Mouse (Mus musculus) naive thymus-derived CD4-positive, alpha-beta T cell, adult 5 months (primary cell): Measurements from ENCODE around the gene Klhl36. TPM values are rescaled to one million over a fixed set of nuclear protein-coding genes. Genes with fewer than 3 reads are reported as not detected.

Experiments
- polyA plus RNA-seq: library from polyadenylated mRNA; unstranded; fragments of 100-300 nt; shearing (Covaris generic); gene quantifications from one replicate; pipeline ENCODE4 v1.2.1, GENCODE M21; 2017

The Klhl36 gene
- polyA plus RNA-seq = 12.9 TPM

DNA sequence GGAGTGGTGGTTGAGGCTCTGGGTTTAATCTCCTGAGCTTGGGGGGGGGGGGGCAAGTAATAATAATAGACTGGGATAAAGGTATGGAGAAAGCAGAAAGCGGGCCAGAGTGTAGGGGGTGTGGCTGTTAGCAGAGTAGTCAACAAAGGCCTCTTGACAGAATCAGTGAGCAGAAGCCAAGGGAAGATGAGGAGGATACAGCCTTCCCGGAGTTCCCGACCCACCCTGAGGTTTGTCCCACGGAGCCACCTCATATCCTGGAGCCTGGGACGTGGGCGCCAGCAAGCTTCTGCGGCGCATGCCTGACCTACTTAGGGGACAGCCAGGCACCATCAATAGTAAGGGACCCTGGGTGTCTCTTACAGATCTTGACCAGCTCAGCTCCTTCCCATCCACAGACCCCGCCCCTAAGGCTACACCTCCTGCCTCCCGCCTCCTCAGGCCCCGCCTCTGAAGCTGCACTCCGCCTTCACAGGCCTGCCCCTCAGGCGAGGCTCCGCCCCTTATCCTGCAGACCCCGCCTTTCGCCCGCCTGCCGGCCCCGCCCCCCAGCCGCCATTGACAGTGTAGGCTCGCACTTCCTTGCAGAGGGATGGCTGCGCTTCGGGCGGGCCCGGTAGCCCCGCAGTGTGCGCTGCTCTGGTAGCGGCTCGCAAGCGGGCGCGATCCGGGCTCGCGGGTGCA is at the start of gene Klhl36:
Gene Klhl36, plus strand, starts transcription at position 561 of the 684 bp plus-strand sequence.

DNA sequence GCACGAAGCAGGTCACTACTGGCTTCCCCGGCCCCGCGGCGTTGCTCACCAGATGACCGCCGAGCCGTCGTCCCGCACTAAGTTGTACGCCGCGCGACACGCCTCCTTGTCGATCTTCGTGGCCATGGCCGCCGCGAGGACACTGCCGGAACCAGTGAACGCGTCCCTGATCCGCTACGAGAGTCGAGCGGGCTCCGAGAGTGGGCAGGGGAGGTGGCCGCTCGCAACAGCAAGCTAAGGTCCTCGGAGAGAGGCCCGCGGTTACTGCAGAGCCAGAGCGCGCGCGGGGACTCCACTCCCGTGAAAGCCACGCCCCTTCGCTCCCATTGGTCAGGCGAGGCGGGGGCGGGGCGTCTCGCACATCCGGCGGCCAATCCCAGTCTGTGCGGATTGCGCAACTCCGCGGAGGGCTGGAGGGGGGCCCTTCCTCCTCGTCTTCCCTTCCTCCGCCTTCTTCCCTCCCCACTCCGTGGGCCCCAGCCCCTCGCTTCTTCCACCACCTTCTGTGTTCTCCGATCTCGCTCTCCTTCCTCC is 21.7 kb upstream of the Klhl36 start, which contains the start of gene Cotl1:
Gene Cotl1, minus strand, starts transcription at position 270 of the 534 bp plus-strand sequence.

DNA sequence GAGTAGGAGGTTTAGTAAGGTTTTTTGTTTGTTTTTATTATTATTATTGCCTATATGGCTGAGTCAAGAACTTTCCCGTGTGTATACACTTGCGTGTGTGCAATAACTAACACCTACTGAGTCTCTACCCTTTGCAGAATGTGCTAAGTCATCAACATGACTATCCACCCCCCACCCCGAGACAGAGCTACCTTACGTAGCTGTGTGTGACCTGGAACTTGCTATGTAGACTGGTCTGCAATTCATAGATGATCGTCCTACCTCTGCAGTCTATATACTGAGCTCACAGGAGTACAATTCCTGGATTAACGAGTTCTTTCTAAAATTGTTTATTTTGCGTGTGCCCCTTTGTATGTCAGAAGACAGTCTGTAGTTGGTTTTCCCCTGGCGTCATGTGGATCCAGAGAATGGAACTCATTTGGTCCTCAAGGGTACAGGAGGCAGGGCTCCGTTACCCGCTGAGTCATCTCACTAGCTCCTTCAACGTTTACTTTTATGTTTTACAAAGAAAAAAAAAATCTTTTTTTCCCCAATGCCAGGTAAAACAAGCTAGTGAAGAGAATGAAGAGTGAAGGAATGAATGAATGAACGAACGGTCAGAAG is 48.0 kb downstream of the Klhl36 start, which contains the start of gene Usp10:
Gene Usp10, plus strand, starts transcription at position 417 of the 603 bp plus-strand sequence.

DNA sequence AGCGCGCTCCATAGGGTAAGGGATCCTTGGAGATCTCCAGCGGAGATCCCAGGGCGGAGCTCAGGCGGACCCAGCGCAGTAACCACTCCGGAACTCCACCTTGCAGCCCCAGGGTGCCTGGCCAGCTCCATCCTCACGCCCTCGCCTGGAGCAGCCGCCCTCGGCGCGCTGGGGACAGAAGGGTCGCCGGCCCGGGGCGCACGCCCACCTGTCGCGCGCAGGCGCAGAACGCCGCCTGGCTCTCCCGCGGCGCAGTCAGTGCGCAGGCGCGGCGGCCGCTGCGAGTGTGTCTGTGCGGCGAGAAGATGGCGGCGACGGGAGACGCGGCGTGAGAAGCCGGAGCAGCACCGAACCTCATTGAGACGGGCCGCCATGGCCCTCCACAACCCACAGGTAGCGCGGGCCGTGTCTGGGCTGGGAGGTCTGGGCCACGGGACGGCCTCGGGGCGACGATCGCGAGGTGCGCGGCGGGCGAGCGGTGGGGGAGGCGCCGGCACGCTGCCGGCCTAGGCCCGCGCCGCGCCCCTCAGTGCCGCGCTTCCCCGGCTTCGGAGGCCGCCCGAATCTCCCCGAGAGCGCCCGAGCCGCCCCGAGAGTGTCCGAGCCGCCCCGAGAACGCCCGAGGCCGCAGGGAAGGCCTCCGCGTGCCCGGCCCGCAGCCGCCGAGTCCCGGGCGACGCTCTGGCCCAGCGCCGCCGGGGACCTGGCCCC is 48.6 kb downstream of the Klhl36 start, which contains the start of gene Gm20388:
Gene Gm20388, plus strand, starts transcription at position 295 of the 711 bp plus-strand sequence.

Other genes starting within 250 kb of the Klhl36 start
- not detected for gene Adad2, start 249.5 kb upstream of the Klhl36 start, polyA plus RNA-seq
- not detected for gene Kcng4, start 226.6 kb upstream of the Klhl36 start, polyA plus RNA-seq
- not detected for gene Wfdc1, start 195.9 kb upstream of the Klhl36 start, polyA plus RNA-seq
- not detected for gene Atp2c2, start 162.3 kb upstream of the Klhl36 start, polyA plus RNA-seq
- 2.1 TPM for gene Tldc1, start 83.8 kb upstream of the Klhl36 start, polyA plus RNA-seq
- 216 TPM for gene Cotl1, start 21.7 kb upstream of the Klhl36 start, polyA plus RNA-seq
- gene Usp10, start 48.1 kb downstream of the Klhl36 start, polyA plus RNA-seq = 182 TPM
- gene Gm20388, start 48.6 kb downstream of the Klhl36 start, polyA plus RNA-seq = 9.0 TPM
- not detected for gene Crispld2, start 130.2 kb downstream of the Klhl36 start, polyA plus RNA-seq
- 51.1 TPM for gene Zdhhc7, start 239.2 kb downstream of the Klhl36 start, polyA plus RNA-seq